Mouse (Mus musculus) left cerebral cortex, postnatal 10 days (tissue): ENCODE measurements around the gene Csrp3. TPM values are rescaled to one million over a fixed set of nuclear protein-coding genes. Genes with fewer than 3 reads are reported as not detected.

Source experiments
- DNase-seq, 2 experiments: peaks; one replicate each; pipeline ENCODE4 v3.0.0; 2021 to 2022; ENCODE audit warnings: low spot score in 2 of 2, mixed read lengths in 1 of 2; ENCODE audit errors: extremely low spot score in 1 of 2
- intact Hi-C: fragments of 180-260 bp; cut with DNase I; formaldehyde crosslinking; loops from one replicate; pipeline ENCODE4 v1.15.1; 2025
- total RNA-seq, 2 experiments: library from RNA; stranded (reverse); gene quantifications; 2 replicates each; pipeline ENCODE4 v1.2.3; 2021

Gene Csrp3
- total RNA-seq, 2 experiments from 2014 or later: not detected

- intact Hi-C loops: loop anchor here (5.0 kb wide), 1 partner anchor 36 kb away; no protein-coding TSS in a partner anchor
- DNase-seq: no peak
These were observed 59.5 kb downstream of the Csrp3 start for GRCm38 (mm10) chr7:48788348-48788747.

- DNase-seq: no peak
These were observed 62.9 kb downstream of the Csrp3 start for GRCm38 (mm10) chr7:48784773-48785523.

GRCm38 (mm10) chr7:48782432-48782831 lies 65.4 kb downstream of the Csrp3 start:
- intact Hi-C loops: no loop called here
- no peak for DNase-seq

More at GRCm38 (mm10) chr7:48784773-48785523, 62.9 kb downstream of the Csrp3 start:
- intact Hi-C loops: loop anchor here (5.0 kb wide), 1 partner anchor 33 kb away; no protein-coding TSS in a partner anchor

Other genes with a start within 250 kb of the Csrp3 start
- gene Mrgprb3, start 204.2 kb downstream of the Csrp3 start, total RNA-seq: not detected
- 10 to 100 TPM; 32.4 to 34.0 TPM for gene Zdhhc13, start 59.0 kb downstream of the Csrp3 start, total RNA-seq
- gene E2f8, start 33.6 kb upstream of the Csrp3 start, total RNA-seq: 1 to 10 TPM; 1.0 to 1.3 TPM
- gene Nav2, start 60.7 kb upstream of the Csrp3 start, total RNA-seq: 100 to 1,000 TPM; 116 to 131 TPM